10 mouse cellular contexts compared by ENCODE assay signal in the genomic region with DNA sequence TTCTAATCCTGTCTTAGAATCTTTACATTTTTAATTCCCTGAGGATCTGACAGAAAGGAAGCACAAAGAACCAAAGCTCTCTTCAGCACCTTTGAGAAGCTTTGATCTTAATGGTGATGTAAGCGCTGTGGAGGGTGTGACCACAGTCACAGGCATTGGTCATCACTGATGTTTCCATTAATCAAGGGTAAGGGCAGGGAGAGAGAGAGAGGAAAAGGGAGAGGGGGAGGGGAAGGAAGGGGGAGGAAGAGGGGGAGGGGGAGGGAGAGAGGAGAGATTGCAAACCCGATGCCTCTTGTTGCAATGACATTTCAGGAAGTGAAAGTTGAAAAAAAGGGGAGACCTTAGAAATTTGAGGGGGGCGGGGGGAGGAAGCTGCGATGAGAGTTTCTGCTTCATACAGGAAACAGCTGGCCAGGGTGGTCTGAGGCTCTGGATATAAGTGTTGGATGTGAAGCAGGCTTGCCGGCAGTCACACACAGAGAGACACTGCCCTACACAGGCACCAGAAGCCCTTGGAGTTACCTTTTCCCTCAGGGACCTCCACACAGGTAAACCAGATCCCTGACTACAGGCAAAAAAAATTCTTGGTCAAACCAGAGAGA. TPM values are rescaled to one million over a fixed set of nuclear protein-coding genes. Genes with fewer than 3 reads are reported as not detected.
DNase-seq lines count a peak whose midpoint lies in the region; ATAC-seq and TF ChIP-seq lines count a peak whose summit lies in the region.
"Had no signal": no experiment of that assay in that cellular context is flagged by ENCODE, and none has a peak within 500 bp of the region (broad histone marks: within the 10 kb centered on the region; RNA-seq: fewer than 3 reads in every experiment).

No protein-coding gene starts in this region.

- no peak for TF ChIP-seq CTCF in midbrain, postnatal 0 days (IDR thresholded peaks at IDR 0.05)

- intact Hi-C loops in heart, postnatal 25 days (cut with DNase I): no loop called here
- intact Hi-C loops in left cerebral cortex, postnatal 36 days (cut with DNase I): no loop called here

- H3K9me3 ChIP-seq in midbrain, postnatal 0 days (ENCODE audit: low read length): no peaks in the 10 kb centered on the region
- H3K9me3 ChIP-seq in midbrain, embryonic 10.5 days (replicated peaks): no peaks in the 10 kb centered on the region

- H3K4me3 ChIP-seq in midbrain, postnatal 0 days (ENCODE audit: low read depth, low read length): no peak overlapping the region
- no peak overlapping the region for H3K4me3 ChIP-seq in midbrain, embryonic 10.5 days
- H3K4me3 ChIP-seq: layer of hippocampus, adult 2 months had no signal

- no peaks in the 10 kb centered on the region for H3K36me3 ChIP-seq in midbrain, postnatal 0 days (ENCODE audit: insufficient read depth, low read length)
- H3K36me3 ChIP-seq in midbrain, embryonic 10.5 days: no peaks in the 10 kb centered on the region

- WGBS in midbrain, postnatal 0 days: 75% methylated on average over 5 of the region's 5 CpGs
- 75% methylated on average over 5 of the region's 5 CpGs for WGBS in midbrain, embryonic 10.5 days

- no peaks in the 10 kb centered on the region for H3K27me3 ChIP-seq in midbrain, postnatal 0 days (ENCODE audit: insufficient read depth, low read length)
- H3K27me3 ChIP-seq in midbrain, embryonic 10.5 days (ENCODE audit: low read depth, poor library complexity, severe bottlenecking): no peaks in the 10 kb centered on the region

- H3K27ac ChIP-seq in midbrain, postnatal 0 days (ENCODE audit: low read depth, low read length): no peak overlapping the region
- no peak overlapping the region for H3K27ac ChIP-seq in midbrain, embryonic 10.5 days (replicated peaks)
- H3K27ac ChIP-seq: layer of hippocampus, adult 2 months had no signal

- H3K9ac ChIP-seq in midbrain, postnatal 0 days (replicated peaks; ENCODE audit: low read length, poor library complexity, severe bottlenecking): no peak overlapping the region

- DNase-seq in heart, adult 11 months: peak; percentile 95
- DNase-seq in heart, postnatal 25 days (ENCODE audit: low spot score): no peak
- DNase-seq in 416B (ENCODE audit: low read depth): peak; percentile 88
- no peak for DNase-seq in midbrain, postnatal 0 days (ENCODE audit: low spot score)
- no peak for DNase-seq in midbrain, embryonic 10.5 days (ENCODE audit: low spot score)
- DNase-seq in left cerebral cortex, postnatal 36 days (ENCODE audit: low spot score in 2 of 2): no peak
- DNase-seq: lung, adult 18-20 months had no signal

- no peak overlapping the region for H3K4me2 ChIP-seq in midbrain, postnatal 0 days (ENCODE audit: low read depth, low read length, poor library complexity, severe bottlenecking)

- H3K4me1 ChIP-seq in midbrain, postnatal 0 days (ENCODE audit: insufficient read depth, low read length): no peaks in the 10 kb centered on the region
- peaks cover 5% of the 10 kb centered on the region for H3K4me1 ChIP-seq in midbrain, embryonic 10.5 days

- peak; percentile 87 for ATAC-seq in granulocyte monocyte progenitor cell, adult 5-6 weeks (replicated peaks; ENCODE audit: poor library complexity, severe bottlenecking)
- ATAC-seq in monocyte, adult 5-6 weeks (replicated peaks; ENCODE audit: insufficient number of reproducible peaks, low FRiP score, low TSS enrichment, poor library complexity, severe bottlenecking): peak; percentile 74
- ATAC-seq in midbrain, postnatal 0 days (ENCODE audit: low FRiP score): no peak

RNA-seq across cellular contexts. Expression of gene Ston2, which starts 31.5 kb away (rescaled TPM):
- 1 to 10 TPM; 4.0 to 4.5 TPM for total RNA-seq in heart, postnatal 25 days (2021)
- total RNA-seq in granulocyte monocyte progenitor cell, adult 5-6 weeks (2014; fragmentation: Nextera tagmentation): 7.6 and 17.4 TPM in 2 replicates
- total RNA-seq in granulocyte monocyte progenitor cell, adult 5-6 weeks (2017): 2.9 and 6.9 TPM in 2 replicates
- 8.6 to 25.7 TPM (median 13.4 TPM) in 3 replicates for total RNA-seq in monocyte, adult 5-6 weeks (2017)
- 9.4 and 16.8 TPM in 2 replicates for total RNA-seq in midbrain, postnatal 0 days (2014; rRNA removed)
- polyA plus RNA-seq in midbrain, postnatal 0 days (2015; fragmentation: Nextera tagmentation; extraction: Ambion mirVana): 5.6 and 7.4 TPM in 2 replicates
- polyA plus RNA-seq in midbrain, embryonic 10.5 days (2016; fragmentation: Nextera tagmentation; extraction: Ambion mirVana): 9.4 and 9.9 TPM in 2 replicates
- total RNA-seq in left cerebral cortex, postnatal 36 days (2021): 10 to 100 TPM; 14.9 to 16.9 TPM

Comparison
In these comparisons a context has a peak if more than half of its experiments do, and no peak if none do; other contexts are left out.
1. DNase-seq: peak in heart, adult 11 months (single experiment) and 416B (single experiment); none in heart, postnatal 25 days (single experiment), midbrain, postnatal 0 days (single experiment), midbrain, embryonic 10.5 days (single experiment) and left cerebral cortex, postnatal 36 days (0 of 2).